Mouse (Mus musculus) left cerebral cortex, adult 9 months (tissue): ENCODE data around the gene Fam169a.

Experiments used
- DNase-seq, 2 experiments: peaks; one replicate each; pipeline ENCODE4 v3.0.0; 2022; ENCODE audit warnings: low spot score in 2 of 2

The Fam169a gene

GRCm38 (mm10) chr13:97178943-97179342 lies 111.9 kb downstream of the Fam169a start:
- no peak for DNase-seq

- DNase-seq = no peak
These were observed 113.2 kb downstream of the Fam169a start for GRCm38 (mm10) chr13:97180113-97180828.
